Mouse (Mus musculus): ENCODE results near the gene Tmed4.
A peak's percentile ranks its signal among the peaks of the same experiment; 100 is the strongest.
"Not testable (repeated sequence)": the region's sequence is repeated elsewhere in the genome, so short reads cannot be mapped to it uniquely, and the experiment has no call there.

Gene Tmed4

GRCm38 (mm10) chr11:6267320-6268254, 7.1 kb downstream of the Tmed4 start, which contains the start of gene Ddx56:
Ddx56 (minus strand) TSS chr11:6267772.
- DNase-seq = peak; percentile 91 to 93

- DNase-seq = no peak
Measured at GRCm38 (mm10) chr11:6266621-6267020, 8.0 kb downstream of the Tmed4 start.

- DNase-seq = peak; percentile 80 to 89
Measured at GRCm38 (mm10) chr11:6261434-6262082, 13.1 kb downstream of the Tmed4 start.

GRCm38 (mm10) chr11:6259413-6259812, 15.3 kb downstream of the Tmed4 start:
- DNase-seq = no peak

GRCm38 (mm10) chr11:6256490-6257072, 18.1 kb downstream of the Tmed4 start:
- DNase-seq = no peak

- not testable (repeated sequence) for DNase-seq
Measured at GRCm38 (mm10) chr11:6254602-6255001, 20.1 kb downstream of the Tmed4 start.

- no peak for DNase-seq
Measured at GRCm38 (mm10) chr11:6252824-6253223, 21.8 kb downstream of the Tmed4 start.

GRCm38 (mm10) chr11:6252248-6252647, 22.4 kb downstream of the Tmed4 start:
- DNase-seq = no peak

- no peak for DNase-seq
Measured at GRCm38 (mm10) chr11:6244707-6245106, 30.0 kb downstream of the Tmed4 start.

GRCm38 (mm10) chr11:6233025-6233424, 41.6 kb downstream of the Tmed4 start:
- no peak for DNase-seq

- no peak for DNase-seq
Measured at GRCm38 (mm10) chr11:6230012-6230411, 44.7 kb downstream of the Tmed4 start, which contains the start of gene Npc1l1. Npc1l1 (minus strand) TSS chr11:6230143.

- DNase-seq = no peak
Measured at GRCm38 (mm10) chr11:6224541-6225229, 50.0 kb downstream of the Tmed4 start.

GRCm38 (mm10) chr11:6222187-6222586, 52.5 kb downstream of the Tmed4 start:
- DNase-seq = no peak

All from cerebellum, postnatal 25 days (tissue).